Mouse (Mus musculus): ENCODE data around the gene Zfp128.
"Not testable (repeated sequence)": the region's sequence is repeated elsewhere in the genome, so short reads cannot be mapped to it uniquely, and the experiment has no call there.

The Zfp128 gene

DNA sequence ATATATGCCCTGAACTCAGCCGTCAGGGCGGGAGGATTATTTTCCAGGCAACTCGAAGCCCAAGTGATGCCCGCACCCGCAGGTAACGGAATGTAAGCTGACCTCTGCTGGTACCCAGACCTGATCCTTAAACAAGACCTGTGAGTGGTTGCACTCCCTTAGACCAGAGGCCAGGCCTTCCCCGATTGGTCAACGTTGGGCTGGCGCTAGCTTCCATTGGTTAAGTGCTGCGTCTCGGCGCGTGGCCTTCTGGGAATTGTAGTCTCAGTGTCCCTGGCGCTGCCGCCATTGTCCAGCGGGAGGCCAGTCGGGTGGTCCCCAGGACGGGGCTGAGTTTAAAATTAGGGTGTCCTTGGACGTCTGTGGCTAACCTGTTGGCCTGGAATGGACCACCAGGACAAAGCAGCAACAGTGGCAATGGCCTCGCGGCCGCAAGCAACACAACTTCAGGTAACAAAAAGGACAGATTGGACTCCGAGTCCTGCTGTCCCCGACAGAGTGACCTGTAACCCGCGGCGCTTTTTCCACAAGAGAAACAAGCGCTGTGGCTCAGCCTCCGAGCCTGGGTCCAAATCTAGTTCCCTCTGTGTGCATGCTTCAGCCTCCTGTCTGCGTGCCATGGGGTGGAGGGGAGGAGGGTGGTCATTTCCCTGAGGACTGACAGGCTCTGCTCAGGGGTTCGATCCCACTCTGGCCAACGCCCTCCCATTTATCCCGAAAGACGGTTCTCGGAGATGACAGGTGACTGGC lies at the start of gene Zfp128:
Gene Zfp128 (plus strand): TSS at position 267 of the 750 bp plus-strand sequence.
- DNase-seq (ENCODE audit: low spot score), result peak; percentile 83

DNA sequence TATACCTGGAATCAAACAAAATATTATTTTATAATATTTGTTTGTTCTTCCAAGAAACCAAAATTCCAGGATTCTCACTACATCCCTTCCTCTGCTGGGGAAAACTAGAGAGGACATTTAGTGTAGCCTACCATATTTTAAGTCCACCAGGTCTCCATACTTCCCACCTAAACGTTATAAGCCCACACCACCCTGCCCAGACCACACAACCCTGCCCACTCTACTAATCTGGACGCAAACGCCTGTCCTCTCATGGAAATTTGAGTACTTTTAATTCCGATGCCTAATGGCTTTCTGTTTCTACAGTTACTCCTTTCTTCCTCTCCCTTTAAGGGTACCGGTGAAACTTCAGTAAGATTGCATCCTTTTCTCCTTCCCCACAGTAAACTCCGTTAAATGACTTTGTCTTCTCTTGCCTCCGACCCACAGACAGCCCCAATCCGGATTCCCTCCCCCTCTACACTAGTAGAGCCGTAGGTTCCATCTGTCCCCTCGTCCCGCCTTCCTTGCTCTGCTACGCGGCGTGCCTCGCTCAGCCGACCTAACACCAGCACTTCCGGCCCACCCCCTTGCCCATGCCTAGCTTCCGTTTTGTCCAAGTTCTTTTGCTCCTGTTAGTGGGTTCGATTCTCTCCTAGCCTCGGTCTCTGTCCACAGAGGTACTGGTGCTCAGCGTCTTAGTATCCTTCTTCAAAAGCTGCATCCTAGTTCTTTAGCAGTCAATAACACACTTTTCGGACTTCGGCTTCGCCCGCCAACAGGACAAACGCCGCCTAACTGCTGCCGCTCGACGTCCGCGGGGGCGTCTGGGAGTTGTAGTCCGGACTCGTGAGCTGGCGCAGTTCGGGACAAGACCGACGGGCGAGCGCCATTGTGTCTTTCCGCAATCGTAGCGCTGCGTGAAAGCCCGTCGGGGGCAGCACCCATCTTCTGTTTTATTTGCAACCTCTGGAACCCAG lies 46.5 kb upstream of the Zfp128 start, which contains the start of gene Zfp110:
Gene Zfp110 (plus strand): TSS at position 600 of the 959 bp plus-strand sequence.
- DNase-seq (ENCODE audit: low spot score), result peak; percentile 90

DNA sequence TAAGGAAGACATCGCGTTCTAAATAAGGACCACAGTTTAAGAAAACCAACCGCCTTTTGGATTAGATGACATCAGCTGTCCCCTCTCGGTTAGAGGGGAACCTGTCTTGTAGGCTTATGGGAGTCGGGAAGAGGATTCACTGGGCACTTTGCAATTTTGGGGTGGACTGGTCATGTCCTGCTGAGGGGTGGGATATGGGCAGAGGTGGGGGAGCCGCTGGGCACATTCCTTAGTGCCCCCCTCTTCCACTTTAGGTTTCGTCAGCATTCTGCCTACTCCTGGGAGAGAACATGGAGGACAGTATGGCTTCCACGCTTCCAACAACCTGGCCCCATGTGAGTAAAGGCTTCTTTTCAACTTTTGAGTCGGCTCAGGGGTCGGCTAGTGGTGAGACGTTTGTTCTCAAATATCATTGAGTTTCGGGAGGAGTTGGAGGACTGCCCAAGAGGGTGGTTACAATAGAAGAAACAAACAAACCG lies 45.7 kb upstream of the Zfp128 start:
- DNase-seq (ENCODE audit: low spot score), result peak; percentile 15

DNA sequence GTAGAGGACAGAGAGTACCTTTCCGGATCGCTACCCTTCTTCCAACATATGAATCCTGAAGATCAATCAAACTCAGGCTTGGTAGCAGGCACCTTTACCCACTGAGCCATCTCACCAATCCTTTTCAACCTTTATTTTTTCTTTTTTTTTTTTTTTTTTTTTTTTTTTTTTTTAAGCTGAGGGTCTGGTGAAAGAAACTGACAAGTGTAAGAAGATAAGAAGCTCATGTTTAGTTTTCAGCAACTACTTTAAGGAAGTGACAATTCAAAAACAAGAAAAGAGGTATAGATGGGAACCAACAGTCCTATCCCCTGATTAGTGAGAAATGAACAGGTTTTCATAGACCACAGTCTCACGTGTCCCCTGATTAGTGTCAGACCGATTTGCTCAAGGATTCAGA lies 45.2 kb upstream of the Zfp128 start:
- DNase-seq (ENCODE audit: low spot score), result no peak

DNA sequence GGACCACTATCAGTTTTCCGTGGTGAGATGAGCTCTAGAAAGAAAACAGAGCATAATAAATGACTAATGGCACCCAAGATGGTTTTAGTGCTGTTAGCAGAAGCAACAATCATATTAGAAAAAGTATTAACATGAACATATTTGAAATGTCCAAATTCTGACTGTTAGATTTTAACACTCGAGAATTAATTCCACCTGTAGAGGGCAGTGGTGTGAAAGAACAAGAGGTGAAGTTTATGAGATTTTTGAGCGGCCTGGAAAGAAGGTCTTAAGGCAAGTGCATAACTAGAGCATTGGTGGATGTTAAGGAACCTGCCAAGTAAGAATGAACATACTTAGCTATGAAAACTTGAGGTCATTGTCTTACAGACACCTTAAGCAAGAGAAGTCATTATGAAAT lies 6.7 kb upstream of the Zfp128 start:
- peak; percentile 43 for DNase-seq (ENCODE audit: low spot score)

DNA sequence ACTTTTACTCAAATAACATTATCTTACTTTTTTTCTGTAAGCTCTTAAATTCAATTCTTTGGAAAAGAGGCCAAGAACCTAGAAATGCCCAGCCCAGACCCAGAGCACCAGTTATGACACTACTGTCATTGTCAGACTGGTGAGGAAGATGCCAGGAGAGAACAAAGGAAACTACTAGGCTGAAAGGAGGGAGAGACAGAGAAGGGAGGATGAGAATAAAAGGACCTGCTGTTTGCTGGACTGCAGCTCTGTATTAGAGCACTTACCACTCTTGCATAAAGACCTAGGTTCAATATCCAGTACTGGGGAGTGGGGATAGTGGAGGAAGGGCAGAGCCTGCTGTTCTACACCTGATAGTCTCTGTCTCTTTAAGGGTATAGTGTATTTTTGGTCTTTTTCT lies 941 bp upstream of the Zfp128 start:
- no peak for DNase-seq (ENCODE audit: low spot score)

DNA sequence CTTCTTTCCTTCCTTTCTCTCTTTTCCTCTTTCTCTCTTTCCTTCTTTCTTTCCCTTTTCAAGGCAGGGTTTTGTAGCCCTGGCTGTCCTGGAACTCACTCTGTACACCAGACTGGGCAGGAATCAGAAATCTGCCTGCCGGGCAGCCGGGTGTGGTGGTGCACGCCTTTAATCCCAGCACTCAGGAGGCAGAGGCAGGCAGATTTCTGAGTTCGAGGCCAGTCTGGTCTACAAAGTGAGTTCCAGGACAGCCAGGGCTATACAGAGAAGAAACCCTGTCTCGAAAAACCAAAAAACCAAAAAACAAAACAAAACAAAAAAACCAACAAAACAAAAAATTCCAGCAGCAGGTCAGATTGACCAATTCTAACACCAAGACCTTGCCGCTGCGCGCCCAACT lies 480 bp upstream of the Zfp128 start:
- not testable (repeated sequence) for DNase-seq (ENCODE audit: low spot score)

DNA sequence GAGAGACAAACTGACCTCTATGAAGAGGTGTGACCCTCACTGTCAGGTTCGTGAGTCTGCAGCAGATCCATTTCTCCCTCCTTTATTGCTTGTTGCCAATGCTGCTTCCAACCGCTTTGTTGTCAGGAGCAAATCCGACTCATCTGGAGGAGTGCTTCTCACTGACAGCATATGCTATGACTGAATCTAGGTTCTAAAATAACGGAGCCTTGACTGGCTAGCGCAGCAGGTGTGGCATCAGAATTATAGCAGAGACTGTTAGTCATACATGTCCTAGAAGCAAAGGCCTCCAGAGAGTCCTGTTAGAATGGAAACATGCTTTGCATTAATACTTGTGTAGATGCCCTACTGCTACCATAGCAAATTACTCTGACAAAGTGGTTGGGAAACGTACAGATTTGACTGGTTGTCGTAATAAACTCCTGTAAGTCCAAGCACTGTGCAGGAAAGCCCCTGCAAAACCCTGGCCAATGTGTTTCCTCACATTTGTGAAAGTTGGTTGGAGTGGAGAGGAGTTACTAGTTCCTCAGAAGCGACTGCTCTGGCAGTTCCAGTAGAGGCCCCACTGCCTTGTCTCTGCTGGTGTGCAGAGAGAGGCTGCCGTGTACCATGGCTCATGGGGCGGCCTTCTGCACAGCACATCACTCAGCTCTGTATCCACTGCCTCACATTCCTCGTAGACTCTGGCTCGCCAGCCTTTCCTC lies 5.7 kb downstream of the Zfp128 start:
- no peak for DNase-seq (ENCODE audit: low spot score)

DNA sequence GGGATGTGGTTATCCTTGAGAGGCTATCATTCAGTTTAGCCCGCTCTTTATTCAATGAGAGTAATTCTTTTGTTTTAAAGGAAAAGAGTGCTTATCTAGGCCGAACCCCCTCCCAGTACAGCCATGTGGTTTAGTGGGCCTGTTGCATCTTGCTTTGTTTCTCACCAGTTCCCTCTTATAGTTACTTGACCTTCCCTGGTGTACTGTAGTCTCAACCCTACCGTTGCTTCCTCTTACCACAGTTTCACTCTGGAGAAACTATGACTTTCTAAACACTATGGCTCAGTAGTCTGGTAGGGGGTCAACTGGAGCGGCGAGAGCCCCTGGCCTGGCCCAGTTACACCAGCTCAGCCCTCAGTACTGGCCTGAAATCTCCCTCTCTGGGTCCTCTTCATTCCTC lies 6.6 kb downstream of the Zfp128 start:
- DNase-seq (ENCODE audit: low spot score), result no peak

DNA sequence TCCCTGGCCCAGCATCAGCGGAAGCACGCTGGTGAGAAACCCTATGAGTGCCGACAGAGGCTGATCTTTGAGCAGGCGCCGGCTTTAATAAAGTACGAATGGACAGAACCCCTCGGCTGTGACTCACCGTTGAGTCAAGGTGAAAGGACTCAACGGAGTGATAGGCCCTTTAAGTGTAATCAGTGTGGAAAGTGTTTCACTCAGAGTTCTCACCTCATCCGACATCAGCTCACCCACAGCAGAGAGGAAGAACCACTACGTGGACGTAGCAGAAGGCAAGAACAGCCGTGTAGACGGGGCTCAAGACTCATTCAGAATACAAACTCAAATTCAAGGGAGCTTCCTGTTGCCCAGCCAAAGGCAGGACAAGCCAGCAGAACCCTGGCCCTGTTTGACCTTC lies 10.0 kb downstream of the Zfp128 start:
- no peak for DNase-seq (ENCODE audit: low spot score)

DNA sequence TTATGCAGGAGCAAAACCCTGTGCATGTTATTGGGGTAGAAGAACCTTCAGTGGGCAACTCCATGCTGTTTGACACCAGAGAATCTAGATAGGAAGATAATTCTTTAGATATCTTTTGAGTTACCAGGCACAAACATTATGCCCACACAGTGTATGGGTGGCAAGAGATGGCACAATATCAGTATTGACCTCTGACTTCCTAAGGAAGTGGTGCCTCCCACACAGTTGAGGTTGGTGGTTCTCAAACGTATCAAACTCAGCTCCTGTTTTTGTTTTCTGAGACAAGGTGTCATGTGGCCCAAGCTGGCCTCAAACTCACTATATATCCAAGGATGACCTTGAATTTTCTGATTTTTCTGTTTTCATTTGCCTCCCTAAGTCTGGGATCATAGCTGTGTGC lies 10.4 kb downstream of the Zfp128 start:
- DNase-seq (ENCODE audit: low spot score), result no peak

DNA sequence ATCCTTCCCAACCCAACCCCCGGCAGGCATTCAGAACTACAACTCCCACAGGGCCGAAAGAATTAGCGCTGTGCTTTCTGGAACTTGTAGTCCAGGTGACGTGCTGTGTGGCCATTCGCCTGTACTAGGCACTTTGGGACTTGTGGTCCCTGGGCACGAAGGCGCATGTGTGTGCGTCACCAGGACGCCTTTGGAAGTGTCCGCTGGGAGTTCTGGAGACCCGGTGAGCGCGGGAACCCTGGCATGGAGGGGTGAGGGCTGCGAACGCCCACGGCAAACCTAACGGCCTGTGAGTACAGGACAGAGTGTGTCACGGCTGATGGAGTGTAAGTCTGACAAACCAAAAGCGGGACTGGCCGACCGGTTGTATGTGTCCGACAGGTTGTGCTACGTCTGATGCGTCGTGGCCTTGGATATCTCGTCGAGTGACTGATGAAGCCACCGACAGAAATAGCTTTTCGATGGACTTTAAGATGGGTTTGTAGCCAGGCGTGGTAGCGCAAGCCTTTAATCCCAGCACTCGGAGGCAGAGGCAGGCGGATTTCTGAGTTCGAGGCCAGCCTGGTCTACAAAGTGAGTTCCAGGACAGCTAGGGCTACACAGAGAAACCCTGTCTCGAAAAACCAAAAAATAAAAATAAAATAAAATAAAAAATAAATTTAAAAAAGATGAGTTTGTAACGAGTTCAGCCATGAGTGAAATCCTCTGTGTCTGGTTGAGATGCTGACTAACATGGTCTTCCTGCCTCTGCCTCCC lies 16.9 kb downstream of the Zfp128 start, which contains the start of gene Zscan22:
Gene Zscan22 (plus strand): TSS at position 161 of the 756 bp plus-strand sequence.
- peak; percentile 82 for DNase-seq (ENCODE audit: low spot score)

DNA sequence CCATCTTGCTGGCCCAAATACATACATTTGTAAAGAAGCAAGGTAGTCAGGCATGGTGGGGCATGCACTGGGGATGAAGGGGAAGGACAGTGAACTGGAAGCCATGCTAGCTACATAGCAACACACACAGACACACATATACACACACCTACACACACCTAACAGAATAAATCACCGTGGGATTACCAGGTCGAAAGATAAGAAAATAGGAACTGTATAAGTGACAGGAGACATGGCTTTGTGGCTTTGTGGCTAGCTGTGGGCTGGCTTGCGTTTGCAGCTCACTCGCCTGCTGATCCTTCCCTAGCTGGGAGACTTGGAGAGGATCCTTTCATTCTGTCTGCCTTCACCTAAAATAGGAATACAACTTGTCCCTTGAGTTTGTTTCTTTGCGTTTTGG lies 20.5 kb downstream of the Zfp128 start:
- no peak for DNase-seq (ENCODE audit: low spot score)

DNA sequence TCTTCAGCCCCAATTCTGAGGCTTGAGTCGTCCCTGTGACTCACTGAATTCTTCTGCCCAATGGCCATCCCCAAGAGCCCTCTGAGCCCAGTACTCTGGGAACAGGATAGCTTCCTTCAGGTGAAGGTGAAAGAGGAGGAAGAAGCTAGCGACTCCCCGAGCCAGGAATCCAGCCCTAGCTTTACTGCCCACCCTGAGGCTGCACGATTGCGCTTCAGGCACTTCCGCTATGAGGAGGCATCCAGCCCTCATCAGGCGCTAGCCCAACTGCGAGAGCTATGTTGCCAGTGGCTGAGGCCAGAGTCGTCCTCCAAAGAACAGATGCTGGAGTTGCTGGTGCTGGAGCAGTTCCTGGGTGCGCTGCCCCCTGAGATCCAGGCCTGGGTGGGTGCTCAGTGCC lies 22.6 kb downstream of the Zfp128 start:
- no peak for DNase-seq (ENCODE audit: low spot score)

DNA sequence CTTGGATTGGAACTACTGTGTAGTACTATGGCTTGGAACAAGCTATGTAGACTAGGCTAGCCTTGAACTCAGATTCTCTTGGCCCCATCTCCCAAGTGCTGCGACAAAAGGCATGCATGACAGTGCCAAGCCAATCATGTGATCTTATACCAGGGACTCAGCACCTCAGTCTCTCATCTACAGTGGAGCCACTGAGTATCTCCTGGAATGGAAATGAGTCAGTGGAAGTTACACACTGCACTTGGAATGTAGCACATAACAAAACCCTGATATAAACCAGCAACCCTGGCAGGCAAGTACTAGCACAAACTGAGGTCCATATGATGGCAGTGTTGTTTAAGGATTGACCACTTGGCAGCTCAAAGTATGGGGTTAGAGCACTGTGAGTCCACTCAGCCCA lies 24.2 kb downstream of the Zfp128 start:
- DNase-seq (ENCODE audit: low spot score), result no peak

DNA sequence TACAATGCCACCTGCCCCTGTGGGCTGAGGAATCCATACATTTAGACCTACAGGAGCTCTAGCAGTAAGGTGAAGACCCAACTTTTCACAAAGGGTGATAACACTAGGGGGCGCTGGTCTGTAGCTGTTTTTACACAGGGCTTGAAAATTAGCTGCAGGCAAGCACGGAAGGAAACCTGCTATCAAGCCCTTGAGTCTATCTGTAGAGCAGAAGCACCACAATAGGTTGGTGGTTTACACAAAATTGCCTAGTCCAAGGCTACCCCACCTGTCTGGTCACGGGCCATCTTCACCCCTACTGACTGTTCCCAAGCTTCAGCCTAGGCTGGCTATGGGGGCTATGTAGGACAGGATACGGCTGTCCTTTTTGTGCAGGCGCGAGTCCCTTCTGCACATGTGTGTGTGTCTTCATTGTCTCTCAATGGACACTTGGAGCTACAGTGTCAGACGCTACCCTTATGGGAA lies 28.6 kb downstream of the Zfp128 start:
- peak; percentile 81 for DNase-seq (ENCODE audit: low spot score)

DNA sequence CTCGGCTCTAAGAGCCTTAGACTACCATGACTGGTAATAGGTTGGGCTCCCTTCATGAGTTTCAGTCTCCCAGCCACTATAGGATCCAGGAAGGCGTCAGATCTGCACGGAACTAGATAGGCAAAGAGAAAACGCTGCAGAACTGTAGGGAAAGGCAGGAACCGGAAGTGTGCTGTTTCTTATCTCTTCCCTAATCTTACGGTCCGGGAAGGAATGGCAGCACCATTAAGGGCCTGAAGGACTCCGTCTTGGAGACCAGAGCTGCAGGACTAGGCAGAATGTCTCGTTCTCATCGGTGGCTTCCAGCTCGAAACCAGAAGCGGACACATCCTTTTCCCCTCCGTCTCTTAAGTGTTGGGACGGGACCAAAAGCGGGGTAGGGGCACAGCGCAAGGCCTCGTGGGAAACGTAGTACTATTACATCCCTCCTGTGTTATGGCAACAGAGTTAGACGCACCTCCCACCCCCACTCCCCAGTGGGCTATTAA lies 29.2 kb downstream of the Zfp128 start:
- DNase-seq (ENCODE audit: low spot score), result peak; percentile 19

DNA sequence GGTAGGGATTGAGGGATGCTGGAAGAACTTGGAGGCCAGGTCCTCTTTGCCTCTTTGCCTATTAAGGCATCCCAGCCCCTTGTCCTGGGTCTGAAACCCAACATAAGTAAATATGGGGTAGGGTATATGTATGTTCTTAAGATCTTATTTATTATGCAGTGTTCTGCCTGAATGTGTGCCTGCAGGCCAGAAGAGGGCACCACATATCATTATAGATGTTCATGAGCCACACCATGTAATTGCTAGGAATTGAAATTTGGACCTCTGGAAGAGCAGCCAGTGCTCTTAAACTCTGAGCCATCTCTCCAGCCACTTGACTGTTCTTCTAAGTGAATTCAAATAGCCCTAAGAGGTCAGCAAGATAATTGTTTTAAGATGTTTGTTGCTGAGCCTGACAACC lies 32.6 kb downstream of the Zfp128 start:
- DNase-seq (ENCODE audit: low spot score), result no peak

DNA sequence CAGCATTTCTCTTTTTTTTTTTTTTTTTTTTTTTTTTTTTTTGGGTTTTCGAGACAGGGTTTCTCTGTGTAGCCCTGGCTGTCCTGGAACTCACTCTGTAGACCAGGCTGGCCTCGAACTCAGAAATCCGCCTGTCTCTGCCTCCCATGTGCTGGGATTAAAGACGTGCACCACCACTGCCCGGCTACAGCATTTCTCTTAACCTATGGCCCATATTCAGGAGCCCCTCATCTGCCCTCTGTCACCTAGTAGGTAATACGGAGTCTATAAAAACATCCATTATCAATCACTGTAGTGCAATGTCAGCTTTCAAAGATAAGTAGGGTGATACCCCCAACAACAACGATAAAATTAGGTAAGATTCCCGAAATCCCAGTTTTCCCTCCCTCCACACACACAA lies 39.5 kb downstream of the Zfp128 start:
- not testable (repeated sequence) for DNase-seq (ENCODE audit: low spot score)

DNA sequence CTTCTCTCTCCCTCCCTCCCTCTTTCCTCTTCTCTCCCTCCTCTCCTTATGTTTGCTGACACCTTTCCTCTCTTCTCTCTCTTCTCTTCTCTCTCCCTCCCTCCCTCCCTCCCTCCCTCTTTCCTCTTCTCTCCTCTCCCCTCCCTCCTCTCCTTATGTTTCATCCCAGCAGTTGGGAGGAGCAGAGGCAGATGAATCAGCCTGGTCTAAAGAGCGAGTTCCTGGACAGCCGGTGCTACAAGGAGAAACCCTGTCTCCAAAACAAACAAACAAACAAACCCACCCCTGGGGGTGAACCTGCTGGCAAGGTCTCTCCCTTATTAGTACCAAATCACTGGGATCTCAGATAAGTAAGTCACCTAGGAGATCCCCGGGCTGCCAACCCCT lies 40.3 kb downstream of the Zfp128 start:
- no peak for DNase-seq (ENCODE audit: low spot score)

Measured in T-cell, adult 2 months (primary cell).